In genomic region chr7:19354991-19355390, GRCm38 (mm10) we compare ENCODE assay signal across 17 mouse cellular contexts. TPM values are rescaled to one million over a fixed set of nuclear protein-coding genes. Genes with fewer than 3 reads are reported as not detected.
"Had no signal": no experiment of that assay in that cellular context is flagged by ENCODE, and none has a peak within 500 bp of the region (broad histone marks: within the 10 kb centered on the region; RNA-seq: fewer than 3 reads in every experiment).

No protein-coding gene starts in this region.

- H3K4me3 ChIP-seq: neural tube, embryonic 13.5 days; neural tube, embryonic 15.5 days; stomach, embryonic 15.5 days had no signal

- H3K9me3 ChIP-seq: neural tube, embryonic 13.5 days; neural tube, embryonic 15.5 days; stomach, embryonic 15.5 days had no signal

- H3K4me2 ChIP-seq: neural tube, embryonic 13.5 days; neural tube, embryonic 15.5 days; stomach, embryonic 15.5 days had no signal

- DNase-seq: retina, postnatal 1 day; right cerebral cortex, adult 18-20 months; right cerebral cortex, postnatal 14 days; right cerebral cortex, postnatal 25 days; right cerebral cortex, postnatal 4 days; spleen, adult 18-20 months; thymus, adult 18-20 months; thymus, adult 2 months; thymus, postnatal 14 days; thymus, postnatal 25 days; thymus, postnatal 36 days; thymus, postnatal 4 days had no signal

- H3K27ac ChIP-seq: neural tube, embryonic 13.5 days; neural tube, embryonic 15.5 days; stomach, embryonic 15.5 days; stomach, postnatal 0 days had no signal

- H3K27me3 ChIP-seq: neural tube, embryonic 13.5 days; neural tube, embryonic 15.5 days; stomach, embryonic 15.5 days had no signal

- H3K9ac ChIP-seq: neural tube, embryonic 13.5 days; neural tube, embryonic 15.5 days; stomach, embryonic 15.5 days had no signal

RNA-seq across cellular contexts. Expression of gene Fosb, which starts 45.1 kb away (rescaled TPM):
- polyA plus RNA-seq: neural tube, embryonic 14.5 days had no signal
